In genomic region chr4:149325411-149326162, GRCm38 (mm10) we compare ENCODE assay signal across 14 mouse cellular contexts. TPM values are rescaled to one million over a fixed set of nuclear protein-coding genes. Genes with fewer than 3 reads are reported as not detected.
DNase-seq lines count a peak whose midpoint lies in the region; ATAC-seq and TF ChIP-seq lines count a peak whose summit lies in the region.
"Had no signal": no experiment of that assay in that cellular context is flagged by ENCODE, and none has a peak within 500 bp of the region (broad histone marks: within the 10 kb centered on the region; RNA-seq: fewer than 3 reads in every experiment).

No protein-coding gene starts in this region.

- H3K9ac ChIP-seq in heart, adult 2 months (ENCODE audit: low read depth, low read length), result no peak overlapping the region
- H3K9ac ChIP-seq in heart, embryonic 11.5 days (ENCODE audit: low read depth, low read length), result no peak overlapping the region
- H3K9ac ChIP-seq: kidney, embryonic 15.5 days; neural tube, embryonic 12.5 days had no signal

- no peaks in the 10 kb centered on the region for H3K9me3 ChIP-seq in heart, embryonic 11.5 days (replicated peaks; ENCODE audit: control insufficient read depth, low read length)
- H3K9me3 ChIP-seq: embryonic facial prominence, embryonic 10.5 days; G1E; kidney, embryonic 15.5 days; neural tube, embryonic 12.5 days had no signal

- intact Hi-C loops in heart, adult 2 months (cut with DNase I), result no loop called here

- H3K4me1 ChIP-seq in heart, adult 2 months (ENCODE audit: control insufficient read depth, insufficient read depth, low read length), result peaks cover 8% of the 10 kb centered on the region
- peaks cover 17% of the 10 kb centered on the region for H3K4me1 ChIP-seq in heart, embryonic 11.5 days (ENCODE audit: control insufficient read depth, insufficient read depth, low read length)
- H3K4me1 ChIP-seq: kidney, embryonic 15.5 days; neural tube, embryonic 12.5 days had no signal

- peak; percentile 41 to 69 for DNase-seq in heart, adult 2 months
- peak; percentile 11 to 16 for DNase-seq in lung, postnatal 4 days
- no peak for DNase-seq in lung, postnatal 36 days
- DNase-seq in adrenal gland, postnatal 25 days, result peak; percentile 55
- DNase-seq in thymus, postnatal 14 days, result no peak
- DNase-seq in natural killer cell, adult 2 months (ENCODE audit: low spot score in 2 of 2), result no peak
- DNase-seq: thymus, postnatal 25 days had no signal

- 0 out of 2 replicates have a peak, but pooled peaks have one; percentile 46 for TF ChIP-seq EP300 in heart, adult 2 months (IDR thresholded peaks at IDR 0.05; ENCODE audit: insufficient read depth, low read depth, low read length)

- TF ChIP-seq CTCF in heart, adult 2 months (IDR thresholded peaks at IDR 0.05), result peak; percentile 51

- H3K4me3 ChIP-seq in heart, adult 2 months, result no peak overlapping the region
- H3K4me3 ChIP-seq in heart, embryonic 11.5 days (ENCODE audit: low read depth, low read length), result no peak overlapping the region
- H3K4me3 ChIP-seq: embryonic facial prominence, embryonic 10.5 days; kidney, embryonic 15.5 days; neural tube, embryonic 12.5 days had no signal

- no peaks in the 10 kb centered on the region for H3K27me3 ChIP-seq in heart, adult 2 months (ENCODE audit: control insufficient read depth, insufficient read depth, low read length)
- H3K27me3 ChIP-seq in heart, embryonic 11.5 days (ENCODE audit: control insufficient read depth, insufficient read depth, low read length), result no peaks in the 10 kb centered on the region
- H3K27me3 ChIP-seq: kidney, embryonic 15.5 days; neural tube, embryonic 12.5 days had no signal

- TF ChIP-seq POLR2A in heart, adult 2 months (IDR thresholded peaks at IDR 0.05; ENCODE audit: insufficient read depth, low read depth, low read length), result no peak

- 57% methylated on average over 10 of the region's 10 CpGs for WGBS in heart, adult 2 months
- WGBS in heart, embryonic 11.5 days (ENCODE audit: insufficient replicate concordance), result 86% methylated on average over 10 of the region's 10 CpGs

- H3K27ac ChIP-seq in heart, adult 2 months, result peak overlapping the region; percentile 74
- H3K27ac ChIP-seq in heart, embryonic 11.5 days (ENCODE audit: low read depth, low read length), result no peak overlapping the region
- H3K27ac ChIP-seq: embryonic facial prominence, embryonic 10.5 days; kidney, embryonic 15.5 days; macrophage; neural tube, embryonic 12.5 days had no signal

- H3K4me2 ChIP-seq in heart, embryonic 11.5 days, result no peak overlapping the region
- H3K4me2 ChIP-seq: kidney, embryonic 15.5 days; neural tube, embryonic 12.5 days had no signal

- H3K79me2 ChIP-seq in heart, adult 2 months (replicated peaks; ENCODE audit: control insufficient read depth, insufficient read depth, low read length), result no peaks in the 10 kb centered on the region

- no peak for ATAC-seq in heart, embryonic 11.5 days (replicated peaks; ENCODE audit: insufficient number of reproducible peaks, low FRiP score, low TSS enrichment)
- 0 out of 2 replicates have a peak, but pooled peaks have one; percentile 31 for ATAC-seq in megakaryocyte progenitor cell, adult 5-6 weeks (replicated peaks; ENCODE audit: poor library complexity)

- H3K36me3 ChIP-seq in heart, adult 2 months (ENCODE audit: control insufficient read depth, insufficient read depth, low read length), result no peaks in the 10 kb centered on the region
- peaks cover 15% of the 10 kb centered on the region for H3K36me3 ChIP-seq in heart, embryonic 11.5 days (ENCODE audit: control insufficient read depth, insufficient read depth, low read length)

RNA-seq across cellular contexts. Expression of gene Kif1b, which starts 18.1 kb away (rescaled TPM):
- total RNA-seq in heart, adult 2 months (2021), result 100 to 1,000 TPM; 154 to 186 TPM
- 41.6 and 79.2 TPM in 2 replicates for polyA plus RNA-seq in heart, adult 2 months (2012; rRNA removed)
- polyA plus RNA-seq in heart, embryonic 11.5 days (2014; fragmentation: Nextera tagmentation; extraction: Ambion mirVana), result 47.8 and 49.6 TPM in 2 replicates
- total RNA-seq in adrenal gland, postnatal 25 days (2021), result 182 and 199 TPM in 2 replicates
- total RNA-seq in megakaryocyte progenitor cell, adult 5-6 weeks (2015), result 18.6 and 21.5 TPM in 2 replicates
- total RNA-seq in megakaryocyte progenitor cell, adult 5-6 weeks (2017), result 25.9 and 28.4 TPM in 2 replicates

Comparison
In these comparisons a context has a peak if more than half of its experiments do, and no peak if none do; other contexts are left out.
1. DNase-seq: peak in heart, adult 2 months (2 of 2), lung, postnatal 4 days (2 of 2) and adrenal gland, postnatal 25 days (single experiment); none in lung, postnatal 36 days (single experiment), thymus, postnatal 14 days (single experiment) and natural killer cell, adult 2 months (0 of 2).